ENCODE assay signal across 15 mouse cellular contexts in the genomic region with DNA sequence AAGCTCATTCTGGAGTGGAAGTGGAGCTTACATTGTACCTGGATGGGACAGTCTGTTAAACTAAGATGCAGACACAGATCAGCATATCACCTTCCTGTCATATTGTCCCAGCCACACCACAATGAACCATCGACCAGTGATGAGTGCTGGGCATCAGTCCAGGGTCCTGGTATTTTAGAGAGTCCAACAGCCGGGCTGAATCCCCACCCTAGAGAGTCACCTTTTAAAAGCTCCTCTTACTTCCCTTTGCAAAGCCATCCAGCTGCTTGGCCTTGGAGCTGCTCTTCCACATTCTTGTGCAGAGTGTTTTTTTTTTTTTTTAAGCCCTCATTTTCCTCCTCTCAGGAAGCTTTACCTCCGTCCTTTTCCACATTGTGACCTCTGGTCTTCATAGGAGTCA. TPM values are rescaled to one million over a fixed set of nuclear protein-coding genes. Genes with fewer than 3 reads are reported as not detected.
DNase-seq lines count a peak whose midpoint lies in the region; ATAC-seq and TF ChIP-seq lines count a peak whose summit lies in the region.
"Had no signal": no experiment of that assay in that cellular context is flagged by ENCODE, and none has a peak within 500 bp of the region (broad histone marks: within the 10 kb centered on the region; RNA-seq: fewer than 3 reads in every experiment).

No protein-coding gene starts in this region.

- peak overlapping the region; percentile 79; the same call in 1 of the 2 replicates for H3K27ac ChIP-seq in lung, embryonic 14.5 days (ENCODE audit: low read depth)
- H3K27ac ChIP-seq in stomach, postnatal 0 days (replicated peaks): peak overlapping the region; percentile 82
- H3K27ac ChIP-seq: macrophage; midbrain, embryonic 12.5 days had no signal

- no peaks in the 10 kb centered on the region for H3K36me3 ChIP-seq in lung, embryonic 14.5 days (ENCODE audit: insufficient read depth)
- no peaks in the 10 kb centered on the region for H3K36me3 ChIP-seq in stomach, postnatal 0 days (ENCODE audit: control insufficient read depth, insufficient read depth, low read length)
- H3K36me3 ChIP-seq: midbrain, embryonic 12.5 days had no signal

- no peak overlapping the region for H3K9ac ChIP-seq in lung, embryonic 14.5 days
- no peak overlapping the region for H3K9ac ChIP-seq in stomach, postnatal 0 days (ENCODE audit: low read length)
- H3K9ac ChIP-seq: midbrain, embryonic 12.5 days had no signal

- H3K4me3 ChIP-seq in lung, embryonic 14.5 days (ENCODE audit: low read depth, low read length): no peak overlapping the region
- no peak overlapping the region for H3K4me3 ChIP-seq in stomach, postnatal 0 days (ENCODE audit: low read depth, low read length)
- H3K4me3 ChIP-seq: midbrain, embryonic 12.5 days had no signal

- H3K9me3 ChIP-seq in lung, embryonic 14.5 days (ENCODE audit: low read depth, low read length): no peaks in the 10 kb centered on the region
- no peaks in the 10 kb centered on the region for H3K9me3 ChIP-seq in stomach, postnatal 0 days (ENCODE audit: control insufficient read depth, low read length)
- H3K9me3 ChIP-seq: midbrain, embryonic 12.5 days had no signal

- 29% methylated on average over 3 of the region's 3 CpGs for WGBS in lung, embryonic 14.5 days
- 33% methylated on average over 3 of the region's 3 CpGs for WGBS in stomach, postnatal 0 days

- no peak for TF ChIP-seq EP300 in stomach, postnatal 0 days (optimal IDR thresholded peaks at IDR 0.05)

- H3K4me1 ChIP-seq in lung, embryonic 14.5 days (ENCODE audit: insufficient read depth): peaks cover 16% of the 10 kb centered on the region
- H3K4me1 ChIP-seq in stomach, postnatal 0 days (replicated peaks; ENCODE audit: control insufficient read depth, insufficient read depth): peaks cover 7% of the 10 kb centered on the region
- H3K4me1 ChIP-seq: midbrain, embryonic 12.5 days had no signal

- DNase-seq in gastrocnemius, postnatal 10 days: peak; percentile 13
- DNase-seq in gastrocnemius, adult 18-20 months (ENCODE audit: low spot score): no peak
- peak; percentile 32 for DNase-seq in lung, embryonic 14.5 days
- no peak for DNase-seq in lung, postnatal 36 days
- peak; percentile 31 for DNase-seq in R1 (ENCODE audit: low read depth, low spot score)
- DNase-seq in stomach, postnatal 0 days (ENCODE audit: low spot score): no peak
- DNase-seq: cerebellum, adult 18-20 months; gastrocnemius, postnatal 25 days; kidney, adult 2 months; retina, postnatal 1 day; thymus, postnatal 4 days had no signal

- TF ChIP-seq CTCF in lung, embryonic 14.5 days (IDR thresholded peaks at IDR 0.05; ENCODE audit: low read depth): no peak
- no peak for TF ChIP-seq CTCF in stomach, postnatal 0 days (IDR thresholded peaks at IDR 0.05; ENCODE audit: low read depth)

- ATAC-seq in lung, embryonic 14.5 days (ENCODE audit: insufficient read depth): no peak
- ATAC-seq in stomach, postnatal 0 days (ENCODE audit: low FRiP score, low TSS enrichment): peak; percentile 7; the same call in 1 of the 2 replicates
- no peak for ATAC-seq in frontal cortex, adult (ENCODE audit: low TSS enrichment)
- ATAC-seq: forebrain, embryonic 14.5 days had no signal

- H3K4me2 ChIP-seq in lung, embryonic 14.5 days: no peak overlapping the region
- H3K4me2 ChIP-seq in stomach, postnatal 0 days (replicated peaks; ENCODE audit: low read depth): no peak overlapping the region
- H3K4me2 ChIP-seq: midbrain, embryonic 12.5 days had no signal

- no peaks in the 10 kb centered on the region for H3K27me3 ChIP-seq in lung, embryonic 14.5 days (ENCODE audit: insufficient read depth, low read length)
- no peaks in the 10 kb centered on the region for H3K27me3 ChIP-seq in stomach, postnatal 0 days (ENCODE audit: control insufficient read depth, insufficient read depth, low read length)
- H3K27me3 ChIP-seq: midbrain, embryonic 12.5 days had no signal

RNA-seq across cellular contexts. Expression of a gene that starts 33.2 kb away (rescaled TPM):
- total RNA-seq in gastrocnemius, postnatal 10 days (2021): 10 to 100 TPM; 20.2 to 23.6 TPM
- total RNA-seq in gastrocnemius, adult 18-20 months (2021): 10 to 100 TPM; 18.7 to 21.5 TPM
- 10.5 and 10.8 TPM in 2 replicates for polyA plus RNA-seq in lung, embryonic 14.5 days (2014; fragmentation: Nextera tagmentation; extraction: Ambion mirVana)
- polyA plus RNA-seq in stomach, postnatal 0 days (2015; fragmentation: Nextera tagmentation; extraction: Ambion mirVana): 10.4 and 10.7 TPM in 2 replicates

Comparison
In these comparisons a context has a peak if more than half of its experiments do, and no peak if none do; other contexts are left out.
1. DNase-seq: peak in gastrocnemius, postnatal 10 days (single experiment), lung, embryonic 14.5 days (single experiment) and R1 (single experiment); none in gastrocnemius, adult 18-20 months (single experiment), lung, postnatal 36 days (single experiment) and stomach, postnatal 0 days (single experiment).